Mouse (Mus musculus) forebrain, postnatal 0 days (tissue): ENCODE measurements at regions not wholly inside any gene's neighbourhood (a gene's known extent, or its start where the extent isn't known, plus 50 kb on each side); places are given as distances from the start of the nearest gene placed in this dataset.

ENCODE experiments used
- ATAC-seq: fragments of 200-750 bp; cut with Nextera tagmentation; 2 replicates; pipeline ENCODE4 v1.8.0; 2017; ENCODE audit warnings: mild to moderate bottlenecking, moderate library complexity
- DNase-seq: peaks from one replicate; pipeline ENCODE4 v3.0.0-alpha.2; 2015
- H3K27ac ChIP-seq: fragments of 300-500 bp; sonication (generic); 2 replicates; pipeline ENCODE4 v1.5.1; 2014; ENCODE audit warnings: low read depth, mild to moderate bottlenecking, antibody characterized with exemption, low read length, moderate library complexity, mixed read lengths
- H3K27me3 ChIP-seq: fragments of 300-500 bp; sonication (generic); 2 replicates; pipeline ENCODE4 v1.6.1; 2014; ENCODE audit warnings: mild to moderate bottlenecking, low read length, mixed read lengths; ENCODE audit not compliant: insufficient read depth
- H3K36me3 ChIP-seq: fragments of 300-500 bp; sonication (generic); 2 replicates; pipeline ENCODE4 v1.6.1; 2014; ENCODE audit warnings: mild to moderate bottlenecking, moderate library complexity; ENCODE audit not compliant: insufficient read depth
- H3K4me1 ChIP-seq: fragments of 300-500 bp; sonication (generic); 2 replicates; pipeline ENCODE4 v1.6.1; 2014; ENCODE audit warnings: antibody characterized with exemption; ENCODE audit not compliant: insufficient read depth
- H3K4me2 ChIP-seq: fragments of 300-500 bp; sonication (generic); 2 replicates; pipeline ENCODE4 v1.6.1; 2014; ENCODE audit warnings: low read depth, mild to moderate bottlenecking, moderate library complexity
- H3K4me3 ChIP-seq: fragments of 300-500 bp; sonication (generic); 2 replicates; pipeline ENCODE4 v1.5.1; 2014; ENCODE audit warnings: low read depth, low read length, mixed read lengths
- H3K9ac ChIP-seq: fragments of 300-500 bp; sonication (generic); 2 replicates; pipeline ENCODE4 v1.6.1; 2014; ENCODE audit warnings: mild to moderate bottlenecking
- H3K9me3 ChIP-seq: fragments of 300-500 bp; sonication (generic); 2 replicates; pipeline ENCODE4 v1.6.1; 2016; ENCODE audit warnings: low read length
- CTCF ChIP-seq: sonication (generic); IDR thresholded peaks from 2 replicates; pipeline ENCODE4 v1.5.1; 2016; ENCODE audit warnings: antibody characterized with exemption, control low read depth, low read depth
- WGBS: fragments of 180-500 bp; shearing (Covaris S2); extraction: QIAGEN DNeasy Blood & Tissue Kit; methylation state at CpG from one replicate; pipeline ENCODE4 v1.1.7; 2014; 5-methylcytosine and 5-hydroxymethylcytosine counted together

GRCm38 (mm10) chr4:24245124-24245523 lies 251.1 kb upstream of the Mms22l start:
- no peaks in the 10 kb centered on the region for H3K9me3 ChIP-seq
- H3K4me1 ChIP-seq, result no peaks in the 10 kb centered on the region
- no peaks in the 10 kb centered on the region for H3K27me3 ChIP-seq
- DNase-seq (peak; percentile 68), ATAC-seq (peak; percentile 74)
- no peaks in the 10 kb centered on the region for H3K36me3 ChIP-seq
- H3K4me2 ChIP-seq, result peak overlapping the region; percentile 11; the same call in 1 of the 2 replicates
- H3K4me3 ChIP-seq, result no peak overlapping the region
- 27% methylated on average over 6 of the region's 6 CpGs for WGBS
- 0 out of 2 replicates have a peak overlapping the region, but pooled peaks have one; percentile 1 for H3K27ac ChIP-seq
- TF ChIP-seq CTCF, result peak; percentile 51
- H3K9ac ChIP-seq, result 0 out of 2 replicates have a peak overlapping the region, but pooled peaks have one; percentile 3

DNA sequence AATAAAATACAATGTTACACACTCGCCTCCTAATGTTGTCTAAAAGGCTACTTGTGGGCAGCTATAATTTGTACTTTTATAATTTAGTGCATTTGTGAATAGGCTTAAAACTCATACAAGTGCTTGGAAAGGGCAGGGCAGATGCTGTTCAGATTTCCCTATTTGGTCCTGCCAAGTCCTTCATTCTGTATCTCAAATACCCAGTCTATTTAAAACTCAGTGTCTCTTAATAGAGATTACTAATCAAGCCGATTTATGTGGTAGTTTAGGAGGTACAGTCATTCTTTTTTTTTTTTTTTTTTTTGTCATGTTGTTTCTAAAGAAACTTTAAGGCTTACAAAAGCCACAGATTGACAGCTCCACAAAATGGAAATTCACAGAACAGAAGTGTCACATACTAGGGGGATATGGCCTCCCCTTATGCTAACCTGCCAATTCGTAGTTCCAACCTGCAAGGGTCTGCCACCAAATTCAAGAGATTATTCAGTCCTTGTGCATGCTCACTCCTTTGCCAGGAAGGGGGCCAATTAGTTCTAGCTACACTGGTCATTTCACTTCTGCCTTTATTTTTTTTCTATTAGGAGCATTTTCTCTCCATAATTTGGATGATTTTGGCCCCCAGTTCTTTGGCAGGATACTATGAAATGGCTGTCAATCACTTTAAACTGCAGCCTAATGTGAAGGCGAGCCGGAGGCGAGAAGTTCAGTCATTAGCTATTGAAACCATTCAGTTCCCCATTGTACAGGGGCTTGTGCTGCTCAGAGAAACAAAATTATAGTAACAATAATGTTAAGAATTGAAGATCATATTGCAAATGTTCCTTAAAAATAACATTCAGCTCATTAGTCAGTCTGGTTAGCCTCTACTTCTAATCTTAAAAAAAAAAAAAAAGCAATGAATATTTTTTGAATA lies 247.9 kb upstream of the Mms22l start:
- Histone ChIP-seq H3K4me2 (no peak overlapping the region), H3K27me3 (no peaks in the 10 kb centered on the region), H3K27ac (peak overlapping the region; percentile 16; the same call in 1 of the 2 replicates), H3K9ac (no peak overlapping the region), H3K4me3 (no peak overlapping the region), H3K4me1 (no peaks in the 10 kb centered on the region), H3K9me3 (no peaks in the 10 kb centered on the region), H3K36me3 (no peaks in the 10 kb centered on the region)
- no peak for TF ChIP-seq CTCF
- peak; percentile 60 for DNase-seq
- peak; percentile 70 for ATAC-seq
- 24% methylated on average over 6 of the region's 6 CpGs for WGBS

GRCm38 (mm10) chr4:24249243-24249970 lies 246.8 kb upstream of the Mms22l start:
- 12% methylated on average over 6 of the region's 6 CpGs for WGBS
- peak; percentile 75 for TF ChIP-seq CTCF
- Histone ChIP-seq H3K4me1 (no peaks in the 10 kb centered on the region), H3K27me3 (no peaks in the 10 kb centered on the region), H3K9me3 (no peaks in the 10 kb centered on the region), H3K9ac (0 out of 2 replicates have a peak overlapping the region, but pooled peaks have one; percentile 6), H3K4me2 (no peak overlapping the region), H3K27ac (no peak overlapping the region), H3K36me3 (no peaks in the 10 kb centered on the region), H3K4me3 (no peak overlapping the region)
- peak; percentile 75 for DNase-seq
- ATAC-seq, result peak; percentile 73

GRCm38 (mm10) chr4:24278154-24278553 lies 218.1 kb upstream of the Mms22l start:
- Histone ChIP-seq H3K27me3 (no peaks in the 10 kb centered on the region), H3K4me3 (no peak overlapping the region), H3K9me3 (no peaks in the 10 kb centered on the region), H3K9ac (no peak overlapping the region), H3K4me1 (no peaks in the 10 kb centered on the region), H3K4me2 (no peak overlapping the region), H3K36me3 (no peaks in the 10 kb centered on the region), H3K27ac (no peak overlapping the region)
- WGBS, result 54% methylated on average over 3 of the region's 3 CpGs
- no peak for TF ChIP-seq CTCF
- DNase-seq (no peak), ATAC-seq (no peak)
